Mouse (Mus musculus): Measurements from ENCODE around the gene Ezr.

DNA sequence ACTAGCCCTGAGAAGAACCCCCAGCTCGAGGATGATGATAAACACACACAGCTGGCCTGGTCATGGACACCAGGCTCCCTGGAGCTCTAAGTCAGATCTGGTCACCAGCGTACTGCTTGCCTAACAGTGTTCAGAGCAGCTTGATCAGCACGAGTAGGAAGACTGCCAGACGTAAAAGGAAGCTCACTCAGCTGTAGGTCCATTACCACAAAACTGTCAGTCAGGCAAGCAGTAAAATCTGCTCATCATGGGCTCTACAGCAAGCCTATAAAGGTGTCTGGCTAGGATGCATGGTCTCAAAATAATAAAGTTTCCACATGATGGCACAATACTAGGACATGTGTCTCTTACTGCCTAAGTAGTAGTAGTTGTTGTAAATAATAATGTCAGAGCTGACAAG lies 13.0 kb downstream of the Ezr start:
- TF ChIP-seq POLR2A (IDR thresholded peaks at IDR 0.05; ENCODE audit: low read depth, low read length) (no peak), CTCF (conservative IDR thresholded peaks at IDR 0.05; ENCODE audit: insufficient read depth, insufficient read length, low read depth, low read length) (no peak)
